Mouse (Mus musculus) liver, embryonic 11.5 days (tissue): ENCODE measurements around the gene Ren1. TPM values are rescaled to one million over a fixed set of nuclear protein-coding genes. Genes with fewer than 3 reads are reported as not detected.

Source experiments
- ATAC-seq: fragments of 200-750 bp; cut with Nextera tagmentation; replicated peaks from 2 replicates; pipeline ENCODE4 v1.8.0; 2017; ENCODE audit warnings: moderate number of reproducible peaks, mild to moderate bottlenecking, moderate TSS enrichment, moderate library complexity; ENCODE audit not compliant: low FRiP score
- DNase-seq: peaks from one replicate; pipeline ENCODE4 v3.0.0-alpha.2; 2017; ENCODE audit warnings: low spot score
- H3K27ac ChIP-seq: fragments of 300-500 bp; sonication (generic); 2 replicates; pipeline ENCODE4 v1.5.1; 2014; ENCODE audit warnings: mild to moderate bottlenecking, low read depth, low read length, control low read depth
- H3K27me3 ChIP-seq: fragments of 300-500 bp; sonication (generic); replicated peaks from 2 replicates; pipeline ENCODE4 v1.6.1; 2014; ENCODE audit warnings: low read length, mixed read lengths; ENCODE audit not compliant: control insufficient read depth, insufficient read depth
- H3K36me3 ChIP-seq: fragments of 300-500 bp; sonication (generic); 2 replicates; pipeline ENCODE4 v1.6.1; 2014; ENCODE audit warnings: mild to moderate bottlenecking, low read length, moderate library complexity, mixed read lengths; ENCODE audit not compliant: control insufficient read depth, insufficient read depth
- H3K4me1 ChIP-seq: fragments of 300-500 bp; sonication (generic); replicated peaks from 2 replicates; pipeline ENCODE4 v1.6.1; 2014; ENCODE audit warnings: low read length, mixed read lengths; ENCODE audit not compliant: control insufficient read depth, insufficient read depth
- H3K4me2 ChIP-seq: fragments of 300-500 bp; sonication (generic); 2 replicates; pipeline ENCODE4 v1.6.1; 2014; ENCODE audit warnings: mild to moderate bottlenecking, control low read depth, moderate library complexity
- H3K4me3 ChIP-seq: fragments of 300-500 bp; sonication (generic); 2 replicates; pipeline ENCODE4 v1.5.1; 2014; ENCODE audit warnings: low read depth, low read length, control low read depth
- H3K9ac ChIP-seq: fragments of 300-500 bp; sonication (generic); 2 replicates; pipeline ENCODE4 v1.6.1; 2014; ENCODE audit warnings: low read depth, low read length, control low read depth
- H3K9me3 ChIP-seq: fragments of 300-500 bp; sonication (generic); 2 replicates; pipeline ENCODE4 v1.6.1; 2016; ENCODE audit warnings: low read length, inconsistent platforms, mixed read lengths; ENCODE audit not compliant: control insufficient read depth
- WGBS: fragments of 180-500 bp; shearing (Covaris S2); extraction: QIAGEN DNeasy Blood & Tissue Kit; methylation state at CpG from one replicate; pipeline ENCODE4 v1.1.7; 2014; 5-methylcytosine and 5-hydroxymethylcytosine counted together
- polyA plus RNA-seq: library from polyadenylated mRNA; unstranded; fragments of >200 nt; fragmentation: Nextera tagmentation; extraction: Ambion mirVana; gene quantifications from 2 replicates; pipeline ENCODE4 v1.2.1, GENCODE M21; 2014

The Ren1 gene
- polyA plus RNA-seq, 1 experiment from 2014 or later: 0.40 TPM

GRCm38 (mm10) chr1:133404005-133404404 lies 53.7 kb downstream of the Ren1 start:
- Histone ChIP-seq H3K4me1 (peaks cover 10% of the 10 kb centered on the region), H3K4me3 (no peak overlapping the region), H3K27ac (no peak overlapping the region), H3K27me3 (no peaks in the 10 kb centered on the region), H3K36me3 (no peaks in the 10 kb centered on the region), H3K9ac (no peak overlapping the region), H3K4me2 (no peak overlapping the region), H3K9me3 (no peaks in the 10 kb centered on the region)
- DNase-seq: no peak
- 59% methylated on average over 4 of the region's 4 CpGs for WGBS
- ATAC-seq: no peak

GRCm38 (mm10) chr1:133406614-133407013 lies 56.3 kb downstream of the Ren1 start:
- Histone ChIP-seq H3K27me3 (no peaks in the 10 kb centered on the region), H3K4me2 (no peak overlapping the region), H3K4me3 (no peak overlapping the region), H3K9me3 (no peaks in the 10 kb centered on the region), H3K9ac (no peak overlapping the region), H3K36me3 (no peaks in the 10 kb centered on the region), H3K27ac (no peak overlapping the region), H3K4me1 (peaks cover 22% of the 10 kb centered on the region)
- 60% methylated on average over 7 of the region's 7 CpGs for WGBS
- ATAC-seq (no peak), DNase-seq (no peak)

GRCm38 (mm10) chr1:133407436-133407835 lies 57.1 kb downstream of the Ren1 start:
- Histone ChIP-seq H3K36me3 (no peaks in the 10 kb centered on the region), H3K9me3 (no peaks in the 10 kb centered on the region), H3K4me3 (no peak overlapping the region), H3K4me2 (no peak overlapping the region), H3K27me3 (no peaks in the 10 kb centered on the region), H3K9ac (no peak overlapping the region), H3K4me1 (peaks cover 22% of the 10 kb centered on the region), H3K27ac (no peak overlapping the region)
- DNase-seq: no peak
- ATAC-seq: no peak
- 69% methylated on average over 6 of the region's 6 CpGs for WGBS

GRCm38 (mm10) chr1:133408321-133408720 lies 58.0 kb downstream of the Ren1 start:
- DNase-seq (no peak), ATAC-seq (no peak)
- no peak overlapping the region for H3K4me3 ChIP-seq
- H3K9me3 ChIP-seq: no peaks in the 10 kb centered on the region
- WGBS: 65% methylated on average over 9 of the region's 9 CpGs
- no peak overlapping the region for H3K9ac ChIP-seq
- no peaks in the 10 kb centered on the region for H3K36me3 ChIP-seq
- peaks cover 22% of the 10 kb centered on the region for H3K4me1 ChIP-seq
- H3K27me3 ChIP-seq: no peaks in the 10 kb centered on the region
- peak overlapping the region; percentile 26; the same call in 1 of the 2 replicates for H3K27ac ChIP-seq
- H3K4me2 ChIP-seq: peak overlapping the region; percentile 42

- H3K4me1 ChIP-seq: peaks cover 21% of the 10 kb centered on the region
- 43% methylated on average over 6 of the region's 6 CpGs for WGBS
- no peaks in the 10 kb centered on the region for H3K36me3 ChIP-seq
- peak overlapping the region; percentile 42 for H3K4me2 ChIP-seq
- H3K9ac ChIP-seq: no peak overlapping the region
- H3K27me3 ChIP-seq: no peaks in the 10 kb centered on the region
- no peak overlapping the region for H3K27ac ChIP-seq
- peak; percentile 53; the same call in 1 of the 2 replicates for ATAC-seq
- DNase-seq: no peak
- H3K9me3 ChIP-seq: no peaks in the 10 kb centered on the region
- H3K4me3 ChIP-seq: no peak overlapping the region
Measured at GRCm38 (mm10) chr1:133408880-133409516, 58.7 kb downstream of the Ren1 start.

GRCm38 (mm10) chr1:133409786-133410185 lies 59.5 kb downstream of the Ren1 start:
- Histone ChIP-seq H3K27me3 (no peaks in the 10 kb centered on the region), H3K36me3 (no peaks in the 10 kb centered on the region), H3K4me3 (no peak overlapping the region), H3K4me1 (peaks cover 19% of the 10 kb centered on the region), H3K27ac (no peak overlapping the region), H3K4me2 (no peak overlapping the region; the same call in 1 of the 2 replicates), H3K9ac (no peak overlapping the region), H3K9me3 (no peaks in the 10 kb centered on the region)
- no peak for ATAC-seq
- WGBS: 72% methylated on average over 9 of the region's 9 CpGs
- DNase-seq: no peak

Other genes with a start within 250 kb of the Ren1 start
- 89.0 and 95.4 TPM in 2 replicates for gene Ppp1r15b, start 219.4 kb upstream of the Ren1 start, polyA plus RNA-seq
- 4.1 and 4.3 TPM in 2 replicates for gene Plekha6, start 186.3 kb upstream of the Ren1 start, polyA plus RNA-seq
- gene Golt1a, start 40.7 kb upstream of the Ren1 start, polyA plus RNA-seq: 2.0 and 2.5 TPM in 2 replicates
- not detected in 2 replicates for gene Kiss1, start 28.6 kb upstream of the Ren1 start, polyA plus RNA-seq
- gene Etnk2, start 13.1 kb downstream of the Ren1 start, polyA plus RNA-seq: 4.5 and 5.8 TPM in 2 replicates
- 4.1 and 4.4 TPM in 2 replicates for gene Sox13, start 73.9 kb downstream of the Ren1 start, polyA plus RNA-seq